Mouse (Mus musculus): ENCODE results near the gene Zfp750.

GRCm38 (mm10) chr11:121516906-121517305 lies 2.2 kb downstream of the Zfp750 start:
- TF ChIP-seq ZC3H11A (IDR thresholded peaks at IDR 0.05; ENCODE audit: borderline replicate concordance, low read depth, low read length) = no peak
- TF ChIP-seq CHD2 (IDR thresholded peaks at IDR 0.05; ENCODE audit: low read depth, low read length) = no peak
